Mouse (Mus musculus) hindbrain, embryonic 11.5 days (tissue): ENCODE measurements around the gene Dclre1b. TPM values are rescaled to one million over a fixed set of nuclear protein-coding genes. Genes with fewer than 3 reads are reported as not detected.

ENCODE experiments used
- ATAC-seq: fragments of 200-750 bp; cut with Nextera tagmentation; 2 replicates; pipeline ENCODE4 v1.8.0; 2017; ENCODE audit warnings: mild to moderate bottlenecking, moderate TSS enrichment, moderate library complexity; ENCODE audit not compliant: low FRiP score
- DNase-seq: peaks from one replicate; pipeline ENCODE4 v3.0.0-alpha.2; 2015; ENCODE audit warnings: low spot score
- H3K27ac ChIP-seq: fragments of 300-500 bp; sonication (generic); 2 replicates; pipeline ENCODE4 v1.5.1; 2014; ENCODE audit warnings: mild to moderate bottlenecking, low read depth, low read length
- H3K27me3 ChIP-seq: fragments of 300-500 bp; sonication (generic); 2 replicates; pipeline ENCODE4 v1.6.1; 2014; ENCODE audit warnings: mild to moderate bottlenecking, low read length, moderate library complexity, mixed read lengths; ENCODE audit not compliant: control insufficient read depth, insufficient read depth
- H3K36me3 ChIP-seq: fragments of 300-500 bp; sonication (generic); 2 replicates; pipeline ENCODE4 v1.6.1; 2014; ENCODE audit warnings: mild to moderate bottlenecking, low read length, moderate library complexity, mixed read lengths; ENCODE audit not compliant: control insufficient read depth, insufficient read depth
- H3K4me1 ChIP-seq: fragments of 300-500 bp; sonication (generic); replicated peaks from 2 replicates; pipeline ENCODE4 v1.6.1; 2014; ENCODE audit warnings: low read length, mixed read lengths; ENCODE audit not compliant: control insufficient read depth, insufficient read depth
- H3K4me2 ChIP-seq: fragments of 300-500 bp; sonication (generic); replicated peaks from 2 replicates; pipeline ENCODE4 v1.6.1; 2014; ENCODE audit warnings: mild to moderate bottlenecking, low read depth, low read length
- H3K4me3 ChIP-seq: fragments of 300-500 bp; sonication (generic); 2 replicates; pipeline ENCODE4 v1.5.1; 2014; ENCODE audit warnings: low read depth, low read length
- H3K9ac ChIP-seq: fragments of 300-500 bp; sonication (generic); 2 replicates; pipeline ENCODE4 v1.6.1; 2014; ENCODE audit warnings: low read depth, low read length
- H3K9me3 ChIP-seq: fragments of 300-500 bp; sonication (generic); 2 replicates; pipeline ENCODE4 v1.6.1; 2016; ENCODE audit warnings: low read length; ENCODE audit not compliant: control insufficient read depth
- WGBS: fragments of 180-500 bp; shearing (Covaris S2); extraction: QIAGEN DNeasy Blood & Tissue Kit; methylation state at CpG from one replicate; pipeline ENCODE4 v1.1.7; 2014; 5-methylcytosine and 5-hydroxymethylcytosine counted together
- polyA plus RNA-seq: library from polyadenylated mRNA; unstranded; fragments of >200 nt; fragmentation: Nextera tagmentation; extraction: Ambion mirVana; gene quantifications from 2 replicates; pipeline ENCODE4 v1.2.1, GENCODE M21; 2014

Gene Dclre1b
- polyA plus RNA-seq, 1 experiment from 2014 or later, result 40.3 TPM

DNA sequence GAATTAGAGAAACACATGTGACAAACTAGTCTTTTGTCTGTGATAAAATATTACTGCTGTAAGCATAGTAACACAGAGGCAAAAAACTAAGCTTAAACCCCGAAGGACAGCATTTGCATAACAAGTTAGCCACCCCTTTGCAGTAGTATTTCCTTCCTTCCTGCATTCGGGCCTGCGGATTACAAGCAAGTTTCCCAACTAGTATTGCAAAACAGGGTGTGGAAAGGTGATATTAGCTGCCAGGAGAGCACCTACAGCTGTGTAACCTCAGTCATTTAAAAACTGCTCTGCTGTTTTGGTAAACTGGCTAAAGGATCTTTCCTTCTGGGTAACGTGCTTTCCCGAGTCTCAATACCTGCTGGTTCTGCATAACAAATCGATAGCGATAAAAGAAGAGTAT lies 22.0 kb downstream of the Dclre1b start:
- ATAC-seq, result no peak
- no peaks in the 10 kb centered on the region for H3K4me1 ChIP-seq
- no peak overlapping the region for H3K9ac ChIP-seq
- DNase-seq, result no peak
- 72% methylated on average over 7 of the region's 7 CpGs for WGBS
- no peaks in the 10 kb centered on the region for H3K9me3 ChIP-seq
- no peaks in the 10 kb centered on the region for H3K36me3 ChIP-seq
- no peak overlapping the region for H3K27ac ChIP-seq
- H3K27me3 ChIP-seq, result no peaks in the 10 kb centered on the region
- H3K4me3 ChIP-seq, result no peak overlapping the region
- H3K4me2 ChIP-seq, result no peak overlapping the region

DNA sequence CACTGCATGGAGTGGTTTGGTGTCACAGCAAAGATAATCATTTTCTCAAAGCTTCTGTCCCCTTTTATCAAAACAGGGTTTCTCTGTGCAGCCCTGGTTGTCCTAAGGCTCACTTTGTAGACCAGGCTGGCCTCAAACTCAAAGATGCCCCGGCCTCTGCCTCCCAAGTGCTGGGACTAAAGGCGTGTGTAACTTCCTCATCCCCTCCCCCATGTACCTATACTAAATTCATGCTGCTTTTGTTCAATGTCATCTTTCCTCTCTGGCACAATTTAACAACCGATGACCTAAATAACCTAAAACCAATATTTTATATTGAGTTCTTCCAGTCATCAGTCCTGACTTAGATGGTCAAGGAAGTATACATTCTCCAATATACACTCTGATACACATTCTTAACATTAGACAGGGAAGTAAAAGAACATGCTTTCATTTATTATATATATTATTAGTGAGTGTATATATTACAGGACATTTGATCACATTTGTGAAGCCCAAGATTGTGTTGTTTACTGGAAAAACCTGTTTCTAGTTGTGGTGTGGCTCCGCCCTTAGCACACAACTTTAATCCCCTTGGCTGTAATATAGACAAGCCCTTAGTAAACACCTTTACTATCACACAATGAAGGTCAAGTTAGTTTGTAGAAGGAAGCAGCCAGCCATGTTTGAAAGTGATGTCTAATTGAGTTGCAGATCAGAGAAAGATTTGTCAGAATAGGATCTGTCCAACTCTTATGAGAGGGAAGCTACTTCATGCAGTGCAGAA lies 26.2 kb downstream of the Dclre1b start:
- ATAC-seq (no peak), DNase-seq (no peak)
- 90% methylated on average over 4 of the region's 4 CpGs for WGBS
- no peak overlapping the region for H3K4me3 ChIP-seq
- no peaks in the 10 kb centered on the region for H3K4me1 ChIP-seq
- H3K9me3 ChIP-seq, result no peaks in the 10 kb centered on the region
- no peaks in the 10 kb centered on the region for H3K36me3 ChIP-seq
- H3K4me2 ChIP-seq, result no peak overlapping the region
- H3K27ac ChIP-seq, result no peak overlapping the region
- no peaks in the 10 kb centered on the region for H3K27me3 ChIP-seq
- no peak overlapping the region for H3K9ac ChIP-seq

DNA sequence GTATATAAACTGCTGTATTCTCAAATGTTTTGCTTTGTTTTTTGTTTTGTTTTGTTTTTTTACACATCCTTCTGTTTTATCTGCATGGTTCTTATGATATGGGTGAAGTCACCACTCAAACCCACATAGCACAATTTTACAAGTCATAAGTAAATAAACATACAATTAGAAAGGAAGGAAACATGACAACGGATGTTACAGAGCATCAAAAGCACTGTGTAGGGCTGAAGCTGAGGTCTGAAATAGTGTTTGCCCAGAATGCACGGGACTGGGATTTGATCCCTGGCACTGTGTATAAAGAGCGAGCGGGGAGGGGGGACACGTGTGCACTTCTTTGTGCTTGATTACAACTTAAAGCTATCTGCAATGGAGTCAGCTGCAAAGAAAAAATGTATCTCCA lies 28.5 kb downstream of the Dclre1b start:
- ATAC-seq, result no peak
- Histone ChIP-seq H3K27me3 (no peaks in the 10 kb centered on the region), H3K36me3 (no peaks in the 10 kb centered on the region; the same call in 1 of the 2 replicates), H3K27ac (no peak overlapping the region), H3K4me3 (no peak overlapping the region), H3K9ac (no peak overlapping the region), H3K4me2 (no peak overlapping the region), H3K9me3 (no peaks in the 10 kb centered on the region), H3K4me1 (no peaks in the 10 kb centered on the region)
- 80% methylated on average over 5 of the region's 5 CpGs for WGBS
- DNase-seq, result no peak

DNA sequence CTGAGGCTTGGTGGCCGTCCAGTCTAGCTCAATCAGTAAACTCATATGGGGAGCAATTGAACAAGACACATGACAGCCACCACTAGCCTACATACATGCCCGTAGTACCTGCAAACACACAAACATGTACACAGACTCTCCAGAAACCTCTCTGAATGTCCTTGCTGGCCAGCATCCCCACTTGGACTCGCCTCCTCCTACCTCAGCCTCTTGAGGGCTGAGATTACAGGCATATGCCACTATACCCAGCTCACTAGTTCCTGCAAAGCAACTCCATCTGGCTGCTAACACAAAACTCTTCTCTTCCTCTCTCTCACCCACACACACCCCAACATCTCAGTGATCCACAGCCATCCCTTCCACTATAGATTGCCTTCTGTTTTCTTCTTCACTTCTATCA lies 29.0 kb downstream of the Dclre1b start:
- H3K4me2 ChIP-seq, result no peak overlapping the region
- H3K9ac ChIP-seq, result no peak overlapping the region
- ATAC-seq (no peak), DNase-seq (no peak)
- no peak overlapping the region for H3K27ac ChIP-seq
- no peaks in the 10 kb centered on the region for H3K9me3 ChIP-seq
- WGBS, result 85% methylated on average over 3 of the region's 3 CpGs
- no peak overlapping the region for H3K4me3 ChIP-seq
- H3K27me3 ChIP-seq, result no peaks in the 10 kb centered on the region
- no peaks in the 10 kb centered on the region; the same call in 1 of the 2 replicates for H3K36me3 ChIP-seq
- H3K4me1 ChIP-seq, result no peaks in the 10 kb centered on the region

DNA sequence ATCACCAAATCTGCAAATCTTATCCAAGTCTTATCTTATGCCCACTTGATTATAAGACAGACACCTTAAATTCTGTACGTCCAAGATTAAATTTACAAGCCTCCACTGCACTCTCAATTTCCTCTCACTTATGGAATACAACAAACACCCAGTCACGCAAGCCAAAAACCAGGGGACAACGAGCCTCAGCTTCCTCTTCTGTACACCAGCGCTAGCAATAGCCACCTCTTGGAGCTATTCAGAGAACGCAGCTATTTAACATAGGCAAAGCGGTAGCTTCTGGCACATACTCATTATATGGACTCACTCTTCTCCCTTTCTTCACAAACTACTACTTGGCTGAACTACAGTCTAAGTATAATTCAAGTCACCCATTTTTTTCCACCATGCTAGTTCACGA lies 30.1 kb downstream of the Dclre1b start:
- H3K27me3 ChIP-seq, result no peaks in the 10 kb centered on the region

DNA sequence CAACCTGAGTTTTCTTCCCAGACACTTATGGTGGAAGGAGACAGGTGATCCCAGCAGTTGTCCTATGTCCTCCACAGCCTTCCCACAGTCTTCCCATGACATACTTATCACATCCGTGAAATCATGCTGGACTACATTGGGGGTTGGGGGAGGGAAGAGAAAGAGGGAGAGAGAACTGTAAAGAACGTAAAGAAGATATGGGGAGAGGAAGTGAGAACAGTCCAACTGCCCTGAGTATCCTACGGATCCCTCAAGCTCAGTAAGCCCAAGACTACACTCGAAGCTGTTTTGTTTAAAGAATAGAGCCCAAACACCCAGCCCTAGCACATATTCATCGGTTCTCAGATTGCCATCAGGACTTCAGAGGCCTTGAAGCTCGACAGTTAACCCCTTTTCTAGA lies 30.6 kb downstream of the Dclre1b start:
- no peak overlapping the region for H3K4me3 ChIP-seq
- H3K9ac ChIP-seq, result no peak overlapping the region
- H3K4me2 ChIP-seq, result no peak overlapping the region
- DNase-seq (no peak), ATAC-seq (no peak)
- no peaks in the 10 kb centered on the region for H3K4me1 ChIP-seq
- H3K27me3 ChIP-seq, result no peaks in the 10 kb centered on the region
- no peaks in the 10 kb centered on the region for H3K9me3 ChIP-seq
- no peaks in the 10 kb centered on the region; the same call in 1 of the 2 replicates for H3K36me3 ChIP-seq
- no peak overlapping the region for H3K27ac ChIP-seq
- WGBS, result 88% methylated on average over 6 of the region's 6 CpGs

More for the DNA sequence above, 30.1 kb downstream of the Dclre1b start:
- no peak overlapping the region for H3K4me3 ChIP-seq
- no peaks in the 10 kb centered on the region; the same call in 1 of the 2 replicates for H3K36me3 ChIP-seq
- no peak overlapping the region for H3K4me2 ChIP-seq
- DNase-seq (no peak), ATAC-seq (no peak)
- 90% methylated on average over 7 of the region's 7 CpGs for WGBS
- H3K9ac ChIP-seq, result no peak overlapping the region
- no peak overlapping the region for H3K27ac ChIP-seq
- H3K9me3 ChIP-seq, result no peaks in the 10 kb centered on the region
- no peaks in the 10 kb centered on the region for H3K4me1 ChIP-seq

DNA sequence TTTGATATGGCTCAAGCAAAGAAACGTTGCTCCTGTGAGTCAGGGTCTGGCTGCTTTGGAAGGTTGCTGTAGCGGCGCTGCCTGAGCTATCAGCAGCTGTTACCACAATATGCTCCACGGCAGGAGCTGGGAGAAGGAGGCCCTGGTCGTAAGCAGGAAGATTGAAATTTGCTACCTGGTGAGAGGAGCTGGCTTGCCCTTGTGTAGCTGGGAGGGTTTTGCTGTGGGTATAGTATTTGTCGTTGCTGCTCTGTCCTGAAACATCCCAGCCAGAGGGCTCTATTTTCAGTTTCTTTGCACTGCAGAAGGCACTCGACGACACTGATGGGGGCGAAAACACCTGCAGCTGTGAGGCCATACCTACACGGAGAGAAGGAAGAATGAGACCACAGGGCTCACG lies 31.3 kb downstream of the Dclre1b start:
- H3K27me3 ChIP-seq, result no peaks in the 10 kb centered on the region
- 89% methylated on average over 11 of the region's 11 CpGs for WGBS
- ATAC-seq (no peak), DNase-seq (no peak)
- no peaks in the 10 kb centered on the region for H3K9me3 ChIP-seq
- no peak overlapping the region for H3K4me3 ChIP-seq
- H3K4me2 ChIP-seq, result no peak overlapping the region
- H3K9ac ChIP-seq, result no peak overlapping the region
- H3K36me3 ChIP-seq, result no peaks in the 10 kb centered on the region; the same call in 1 of the 2 replicates
- no peaks in the 10 kb centered on the region for H3K4me1 ChIP-seq
- no peak overlapping the region for H3K27ac ChIP-seq

DNA sequence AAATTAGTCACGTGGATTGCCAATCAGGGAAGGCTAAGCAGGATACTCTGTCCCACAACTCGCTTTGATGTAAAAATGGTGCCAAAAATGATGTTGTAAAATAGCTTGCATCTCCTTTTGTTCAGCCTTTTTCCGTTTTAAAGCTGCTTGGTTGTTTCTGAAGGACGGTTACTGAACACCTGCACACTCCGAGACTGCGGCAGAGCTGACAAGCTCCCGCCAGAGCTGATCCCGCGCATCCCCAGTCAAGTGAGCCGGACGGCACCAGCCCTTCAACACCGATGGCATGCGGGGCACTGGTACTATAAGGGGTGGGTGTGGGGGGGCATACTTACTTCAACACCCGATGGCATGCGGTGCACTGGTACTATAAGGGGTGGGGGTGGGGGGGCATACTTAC lies 35.2 kb downstream of the Dclre1b start:
- no peaks in the 10 kb centered on the region for H3K4me1 ChIP-seq
- H3K27ac ChIP-seq, result no peak overlapping the region
- H3K9me3 ChIP-seq, result no peaks in the 10 kb centered on the region
- H3K9ac ChIP-seq, result no peak overlapping the region
- no peaks in the 10 kb centered on the region for H3K27me3 ChIP-seq
- DNase-seq (no peak), ATAC-seq (no peak)
- WGBS, result 90% methylated on average over 15 of the region's 15 CpGs
- H3K36me3 ChIP-seq, result no peaks in the 10 kb centered on the region; the same call in 1 of the 2 replicates
- no peak overlapping the region for H3K4me3 ChIP-seq
- no peak overlapping the region for H3K4me2 ChIP-seq

DNA sequence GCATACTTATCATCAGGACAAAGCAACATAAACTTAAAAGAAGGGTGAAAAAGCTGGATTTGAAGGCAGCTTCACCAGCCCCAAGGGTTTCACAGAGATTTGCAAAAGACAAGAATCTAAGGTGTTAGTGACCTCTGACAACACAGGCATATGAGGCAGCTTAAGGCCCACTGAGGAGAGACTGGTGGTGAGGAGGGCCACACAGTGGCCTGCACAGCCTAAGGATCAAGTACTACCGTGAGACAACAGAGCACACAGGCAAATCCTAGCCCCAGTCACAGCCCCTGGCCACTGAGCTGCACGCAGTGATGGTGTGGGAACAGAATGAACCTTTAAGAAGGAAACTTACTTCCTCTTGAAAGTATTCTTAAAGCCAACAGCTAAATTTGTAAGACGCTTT lies 35.7 kb downstream of the Dclre1b start:
- no peak overlapping the region for H3K9ac ChIP-seq
- no peak overlapping the region for H3K4me2 ChIP-seq
- no peak for ATAC-seq
- WGBS, result 91% methylated on average over 3 of the region's 3 CpGs
- DNase-seq, result no peak
- H3K4me3 ChIP-seq, result no peak overlapping the region
- no peaks in the 10 kb centered on the region; the same call in 1 of the 2 replicates for H3K36me3 ChIP-seq
- no peaks in the 10 kb centered on the region for H3K4me1 ChIP-seq
- no peak overlapping the region for H3K27ac ChIP-seq
- H3K27me3 ChIP-seq, result no peaks in the 10 kb centered on the region
- no peaks in the 10 kb centered on the region for H3K9me3 ChIP-seq
